Mouse (Mus musculus): ENCODE data around the gene Btd.

DNA sequence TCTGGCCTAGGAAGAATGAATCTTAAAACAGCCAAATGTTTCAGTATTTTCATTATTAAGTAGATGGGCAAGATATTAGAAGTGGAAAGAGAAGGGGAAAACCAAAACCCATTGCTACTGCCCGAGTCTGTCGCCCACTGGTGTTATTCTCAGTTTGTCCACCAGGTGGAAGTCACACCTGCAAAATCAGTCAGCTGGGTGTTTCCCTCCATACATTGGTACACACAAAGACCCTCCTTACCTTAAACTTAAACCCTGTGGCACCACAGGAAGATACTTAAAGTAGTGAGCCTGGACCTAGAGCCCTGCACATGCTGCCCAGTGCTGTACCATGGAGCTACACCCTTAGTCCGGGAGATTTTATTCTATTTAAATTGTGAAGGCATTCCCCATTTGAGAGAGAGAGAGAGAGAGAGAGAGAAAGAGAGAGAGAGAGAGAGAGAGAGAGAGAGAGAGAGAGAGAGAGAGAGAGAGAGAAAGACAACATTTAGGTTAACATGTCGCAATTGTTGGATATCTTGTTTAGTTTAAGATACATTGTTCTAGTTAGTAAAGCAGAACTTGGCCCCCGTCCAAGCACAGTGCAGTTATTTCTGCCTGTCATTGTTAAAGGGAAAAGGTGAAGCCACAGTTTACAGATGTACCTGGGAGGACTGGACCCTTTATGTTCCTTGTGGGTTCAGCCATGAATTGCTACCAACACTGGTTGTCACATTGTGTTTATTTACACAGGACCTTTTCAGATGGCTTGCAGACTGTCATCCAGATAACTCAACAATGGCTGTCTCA, 16.2 kb downstream of the Btd start:
- no peak for TF ChIP-seq POLR2A (IDR thresholded peaks at IDR 0.05; ENCODE audit: insufficient read depth, low read depth, low read length)
- peak; percentile 99 for TF ChIP-seq CTCF (IDR thresholded peaks at IDR 0.05)
- peak; percentile 75; the same call in 1 of the 2 replicates for TF ChIP-seq EP300 (IDR thresholded peaks at IDR 0.05; ENCODE audit: insufficient read depth, low read depth, low read length)

All from heart, adult 2 months (tissue).